Mouse (Mus musculus) adrenal gland, postnatal 10 days (tissue): ENCODE measurements at regions not wholly inside any gene's neighbourhood (a gene's known extent, or its start where the extent isn't known, plus 50 kb on each side); places are given as distances from the start of the nearest gene placed in this dataset.
"Not testable (repeated sequence)": the region's sequence is repeated elsewhere in the genome, so short reads cannot be mapped to it uniquely, and the experiment has no call there.

Source experiments
- DNase-seq: peaks from one replicate; pipeline ENCODE4 v3.0.0; 2021; ENCODE audit warnings: mixed read lengths

DNA sequence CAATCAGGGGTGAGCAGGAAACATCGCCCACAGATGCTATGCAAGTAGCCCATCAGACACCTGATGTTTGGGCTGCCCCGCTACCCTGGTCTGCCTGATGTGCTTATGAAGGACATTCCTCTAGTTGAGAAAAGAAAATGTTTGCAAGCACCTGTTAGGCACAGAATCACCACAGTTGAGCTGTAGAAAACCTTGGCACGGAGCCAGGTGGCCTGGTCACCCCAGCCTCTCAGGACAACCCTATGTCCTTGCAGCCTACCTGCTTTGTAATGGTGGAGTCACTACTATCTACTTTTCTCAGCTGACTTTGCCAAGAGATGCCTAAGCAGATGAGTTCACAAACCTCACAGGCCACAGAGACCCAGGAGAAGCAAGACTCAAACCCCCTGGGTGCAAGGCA lies 86.9 kb upstream of the Irx2 start:
- no peak for DNase-seq

DNA sequence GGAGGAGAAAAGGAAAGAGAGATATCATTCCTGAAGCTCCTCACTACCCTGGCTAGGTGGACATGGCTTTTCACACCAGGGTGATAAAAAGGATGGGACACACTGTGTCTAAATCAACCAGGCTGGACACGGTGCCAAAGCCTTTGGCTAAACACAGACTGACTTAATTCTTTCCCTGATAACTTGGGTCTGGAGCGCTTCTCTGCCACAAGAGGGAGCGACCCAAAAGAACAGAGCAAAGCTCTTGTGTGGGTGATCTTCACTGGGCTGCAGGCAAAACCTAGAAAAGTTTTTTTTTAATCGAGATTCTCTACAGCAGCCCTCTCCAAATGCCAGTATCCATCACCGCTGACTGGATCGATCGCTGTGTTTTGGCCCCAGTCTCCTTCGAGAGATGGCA lies 70.7 kb upstream of the Irx2 start:
- DNase-seq: no peak

- no peak for DNase-seq
Measured at GRCm38 (mm10) chr13:72571871-72572270, 56.7 kb upstream of the Irx2 start.

- DNase-seq: no peak
Measured at GRCm38 (mm10) chr13:72572846-72573245, 55.8 kb upstream of the Irx2 start.

- DNase-seq: not testable (repeated sequence)
Measured at GRCm38 (mm10) chr13:72574126-72574525, 54.5 kb upstream of the Irx2 start.

GRCm38 (mm10) chr13:72576485-72576884 lies 52.1 kb upstream of the Irx2 start:
- DNase-seq: no peak

DNA sequence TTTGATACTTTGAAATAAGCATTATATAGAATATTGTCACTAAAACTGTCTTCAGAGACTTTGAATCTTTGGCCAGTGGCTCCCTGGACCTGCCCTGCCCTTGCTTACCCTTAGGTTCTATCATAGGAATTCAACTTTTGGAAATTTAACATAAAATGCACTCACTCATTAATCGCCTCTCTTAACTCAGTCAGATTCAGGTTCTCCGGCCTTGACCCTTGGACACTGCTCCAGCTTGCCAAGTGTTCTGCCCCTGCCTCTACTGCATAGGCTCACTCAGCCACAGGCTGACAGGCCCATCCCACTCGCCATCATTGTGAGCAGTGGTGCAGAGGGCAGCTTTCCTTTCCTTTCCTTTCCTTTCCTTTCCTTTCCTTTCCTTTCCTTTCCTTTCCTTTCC lies 50.2 kb upstream of the Irx2 start:
- no peak for DNase-seq
